Mouse (Mus musculus): Measurements from ENCODE around the gene Ror2. TPM values are rescaled to one million over a fixed set of nuclear protein-coding genes. Genes with fewer than 3 reads are reported as not detected.
A peak's percentile ranks its signal among the peaks of the same experiment; 100 is the strongest.

Ror2 gene
- polyA plus RNA-seq, 1 experiment from 2014 or later, result 23.6 TPM

DNA sequence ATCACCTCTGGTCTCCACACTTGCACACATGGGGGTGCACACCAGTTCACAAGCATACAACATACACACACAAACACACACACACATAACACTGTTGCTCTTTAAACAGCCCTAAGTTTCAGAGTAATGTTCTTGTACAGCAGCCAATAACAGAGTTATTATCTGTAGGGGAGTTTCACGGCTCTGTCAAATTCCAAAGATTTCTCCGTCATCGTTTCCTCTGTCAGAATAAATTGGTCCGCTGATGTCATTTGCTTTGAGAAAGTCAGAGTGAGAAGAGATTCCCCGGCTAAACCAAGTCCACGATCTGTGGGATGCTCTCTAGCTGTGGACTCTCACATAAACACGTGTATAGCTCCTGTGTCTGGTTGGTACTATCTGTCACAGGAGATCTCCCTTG is 59.5 kb downstream of the Ror2 start:
- no peaks in the 10 kb centered on the region for H3K27me3 ChIP-seq (replicated peaks; ENCODE audit: low read depth, poor library complexity, severe bottlenecking)
- DNase-seq (ENCODE audit: low spot score), result no peak
- peaks cover 38% of the 10 kb centered on the region for H3K4me1 ChIP-seq
- no peak overlapping the region for H3K27ac ChIP-seq (replicated peaks)
- no peak overlapping the region for H3K4me3 ChIP-seq
- peaks cover 29% of the 10 kb centered on the region for H3K9me3 ChIP-seq
- 88% methylated on average over 7 of the region's 7 CpGs for WGBS
- peaks cover 36% of the 10 kb centered on the region for H3K36me3 ChIP-seq (replicated peaks)

DNA sequence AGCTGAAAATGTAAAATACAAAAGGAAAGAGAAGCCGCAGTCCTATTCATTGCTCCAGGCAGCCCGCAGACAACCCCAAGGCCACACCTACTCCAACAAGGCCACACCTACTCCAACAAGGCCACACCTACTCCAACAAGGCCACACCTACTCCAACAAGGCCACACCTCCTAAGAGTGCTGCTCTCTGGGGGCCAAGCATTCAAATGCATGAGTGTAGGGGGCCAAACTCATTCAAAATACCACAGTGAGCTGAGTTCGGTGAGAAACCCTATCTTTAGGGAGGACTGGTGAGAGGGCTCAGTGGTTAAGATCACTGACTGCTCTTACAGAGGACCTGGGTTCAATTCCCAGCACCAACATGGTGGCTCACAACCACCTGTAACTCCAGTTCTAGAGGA is 60.0 kb downstream of the Ror2 start:
- 96% methylated on average over 3 of the region's 3 CpGs for WGBS
- no peaks in the 10 kb centered on the region for H3K27me3 ChIP-seq (replicated peaks; ENCODE audit: low read depth, poor library complexity, severe bottlenecking)
- DNase-seq (ENCODE audit: low spot score), result no peak

GRCm38 (mm10) chr13:53221176-53221575 is 64.7 kb downstream of the Ror2 start:
- Histone ChIP-seq H3K4me1 (peaks cover 32% of the 10 kb centered on the region), H3K27me3 (replicated peaks; ENCODE audit: low read depth, poor library complexity, severe bottlenecking) (no peaks in the 10 kb centered on the region), H3K9me3 (peaks cover 24% of the 10 kb centered on the region), H3K4me3 (no peak overlapping the region), H3K36me3 (replicated peaks) (peaks cover 43% of the 10 kb centered on the region), H3K27ac (replicated peaks) (no peak overlapping the region)
- 91% methylated on average over 6 of the region's 6 CpGs for WGBS
- DNase-seq (ENCODE audit: low spot score), result no peak

More for the DNA sequence above, 60.0 kb downstream of the Ror2 start:
- Histone ChIP-seq H3K36me3 (replicated peaks) (peaks cover 36% of the 10 kb centered on the region), H3K4me1 (peaks cover 36% of the 10 kb centered on the region), H3K27ac (replicated peaks) (no peak overlapping the region), H3K9me3 (peaks cover 29% of the 10 kb centered on the region), H3K4me3 (no peak overlapping the region)

DNA sequence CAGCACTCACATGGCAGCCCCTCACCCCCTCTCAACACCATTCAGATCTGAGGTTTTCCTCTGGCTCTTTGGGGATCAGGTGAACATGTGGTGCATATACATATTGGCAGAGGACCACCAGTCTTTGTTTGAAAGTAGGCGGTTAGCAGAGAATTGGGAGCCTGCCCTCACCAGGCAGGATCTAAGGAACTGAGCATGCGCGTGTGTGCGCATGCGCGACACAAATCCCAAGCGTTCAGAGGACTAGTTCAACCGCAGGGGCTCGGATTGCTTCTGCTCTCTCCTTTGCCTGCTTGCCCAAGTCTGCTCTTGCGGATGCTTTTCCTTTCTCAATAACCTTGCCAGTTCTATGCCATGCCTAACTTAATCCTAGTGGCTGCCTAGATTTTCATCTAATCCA is 66.0 kb downstream of the Ror2 start:
- Histone ChIP-seq H3K27ac (replicated peaks) (no peak overlapping the region), H3K4me3 (no peak overlapping the region), H3K9me3 (peaks cover 11% of the 10 kb centered on the region), H3K36me3 (replicated peaks) (peaks cover 31% of the 10 kb centered on the region), H3K27me3 (replicated peaks; ENCODE audit: low read depth, poor library complexity, severe bottlenecking) (no peaks in the 10 kb centered on the region), H3K4me1 (peaks cover 40% of the 10 kb centered on the region)
- no peak for DNase-seq (ENCODE audit: low spot score)
- WGBS, result 94% methylated on average over 10 of the region's 10 CpGs

DNA sequence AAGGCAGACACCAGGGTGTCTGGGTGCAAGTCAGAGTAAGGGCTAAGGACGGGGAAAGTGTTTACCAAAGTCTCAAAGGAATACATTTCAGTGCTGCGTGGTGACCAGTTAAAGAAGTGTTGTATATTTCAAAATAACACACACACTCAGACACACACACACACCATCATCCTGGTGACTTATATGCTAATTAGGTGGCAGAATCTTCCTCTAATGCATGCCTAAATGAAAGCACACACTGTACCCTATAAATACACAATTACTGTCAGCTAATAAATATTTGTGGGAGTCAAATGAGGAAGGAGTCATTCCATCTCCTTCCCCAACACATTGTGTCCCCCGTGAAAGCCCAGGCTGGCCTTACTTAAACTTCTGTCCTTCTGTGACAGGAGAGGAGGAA is 66.5 kb downstream of the Ror2 start:
- 88% methylated on average over 3 of the region's 3 CpGs for WGBS
- peaks cover 26% of the 10 kb centered on the region for H3K36me3 ChIP-seq (replicated peaks)
- no peak for DNase-seq (ENCODE audit: low spot score)
- H3K9me3 ChIP-seq, result peaks cover 6% of the 10 kb centered on the region
- H3K27ac ChIP-seq (replicated peaks), result no peak overlapping the region
- H3K4me3 ChIP-seq, result no peak overlapping the region
- H3K4me1 ChIP-seq, result peaks cover 45% of the 10 kb centered on the region
- H3K27me3 ChIP-seq (replicated peaks; ENCODE audit: low read depth, poor library complexity, severe bottlenecking), result no peaks in the 10 kb centered on the region

DNA sequence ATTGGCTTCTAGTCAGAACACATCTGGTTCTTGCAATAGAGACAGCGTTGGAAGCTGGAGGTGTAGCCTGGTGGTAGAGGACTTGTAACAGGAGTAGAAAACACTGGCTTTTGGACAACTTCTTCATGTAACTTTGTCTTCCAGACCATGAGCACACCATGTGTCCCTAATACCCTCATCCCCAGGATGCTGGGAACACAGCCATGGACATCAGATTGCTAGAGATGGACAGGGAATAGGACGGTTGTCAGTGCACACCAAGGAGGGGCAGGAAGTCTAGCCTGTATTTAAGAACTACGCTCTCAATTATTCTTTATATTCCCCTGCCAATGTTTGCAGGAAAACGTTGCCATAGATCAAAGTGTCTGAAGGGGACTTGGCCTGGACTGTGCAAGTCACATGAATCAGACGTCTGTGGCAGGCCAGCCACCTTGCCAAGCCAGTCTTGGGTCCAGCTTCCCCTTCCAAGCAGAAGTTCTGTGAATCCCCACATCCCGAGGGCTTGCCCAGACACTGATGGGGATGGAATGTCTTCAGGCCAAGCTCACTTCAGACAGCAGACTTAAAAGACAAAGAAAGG is 68.4 kb downstream of the Ror2 start:
- DNase-seq (ENCODE audit: low spot score), result no peak
- no peaks in the 10 kb centered on the region for H3K27me3 ChIP-seq (replicated peaks; ENCODE audit: low read depth, poor library complexity, severe bottlenecking)
- 76% methylated on average over 6 of the region's 6 CpGs for WGBS
- peaks cover 60% of the 10 kb centered on the region for H3K4me1 ChIP-seq
- H3K4me3 ChIP-seq, result no peak overlapping the region
- H3K27ac ChIP-seq (replicated peaks), result no peak overlapping the region
- no peaks in the 10 kb centered on the region for H3K9me3 ChIP-seq
- H3K36me3 ChIP-seq (replicated peaks), result peaks cover 20% of the 10 kb centered on the region; the same call in 1 of the 2 replicates

DNA sequence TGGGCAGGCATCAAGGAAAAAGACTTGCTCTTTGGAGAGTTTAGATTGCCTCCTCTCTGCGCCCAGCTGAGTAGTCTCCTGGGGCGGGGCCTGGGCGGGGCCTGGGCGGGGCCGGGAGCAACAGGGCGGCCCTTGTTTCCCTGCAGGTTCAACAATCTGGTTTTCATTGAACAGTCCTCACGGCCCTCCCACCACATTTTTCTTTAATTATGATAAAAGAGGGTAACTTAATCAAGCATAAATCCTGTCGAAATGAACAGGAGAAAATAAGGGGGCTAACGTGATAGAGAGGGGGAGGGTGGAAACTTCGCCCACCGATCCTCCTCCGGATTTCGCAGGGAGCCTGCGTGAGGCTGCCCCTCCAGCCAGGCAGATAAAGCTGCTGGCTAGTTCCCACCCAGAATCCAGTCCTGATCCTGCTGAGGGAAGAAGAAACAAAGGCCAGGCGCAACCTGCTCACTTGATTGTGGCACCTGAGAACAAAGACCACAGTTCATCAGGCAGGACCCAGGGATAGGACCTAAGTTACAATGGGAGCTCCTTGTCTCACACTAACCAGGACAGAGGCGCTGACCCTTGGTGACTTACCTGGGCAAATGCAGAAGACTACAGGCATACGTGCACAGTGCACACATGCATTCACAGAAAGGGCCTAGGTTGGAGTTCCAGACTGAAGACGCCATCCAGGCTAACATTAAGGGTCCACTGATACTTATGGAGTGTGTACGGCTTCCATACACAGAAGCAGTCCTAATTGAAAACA is 73.8 kb downstream of the Ror2 start:
- no peaks in the 10 kb centered on the region for H3K27me3 ChIP-seq (replicated peaks; ENCODE audit: low read depth, poor library complexity, severe bottlenecking)
- peak overlapping the region; percentile 87 for H3K27ac ChIP-seq (replicated peaks)
- peaks cover 86% of the 10 kb centered on the region for H3K4me1 ChIP-seq
- DNase-seq (ENCODE audit: low spot score), result peak; percentile 91
- H3K36me3 ChIP-seq (replicated peaks), result peaks cover 3% of the 10 kb centered on the region; the same call in 1 of the 2 replicates
- no peaks in the 10 kb centered on the region for H3K9me3 ChIP-seq
- H3K4me3 ChIP-seq, result peak overlapping the region; percentile 48
- WGBS, result 8% methylated on average over 19 of the region's 19 CpGs

DNA sequence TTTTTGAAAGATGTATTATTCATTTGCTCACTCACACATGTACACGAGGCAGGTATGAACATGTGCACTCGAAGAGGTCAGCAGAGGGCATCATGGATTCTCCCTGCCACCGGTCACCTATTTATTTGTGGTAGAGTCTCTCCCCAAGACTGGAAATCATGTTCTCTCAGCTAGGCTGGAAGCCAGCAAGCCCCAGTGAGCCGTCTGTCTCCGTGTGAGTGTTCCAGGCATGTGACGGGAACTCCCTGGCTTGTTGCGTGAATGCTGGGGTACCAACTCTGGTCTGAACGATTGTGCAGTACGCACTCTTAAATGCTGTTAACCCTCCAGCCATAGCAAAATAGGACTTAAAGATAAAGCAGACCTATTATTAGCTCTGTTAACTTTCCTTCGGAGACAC is 77.4 kb downstream of the Ror2 start:
- no peak overlapping the region for H3K4me3 ChIP-seq
- H3K27me3 ChIP-seq (replicated peaks; ENCODE audit: low read depth, poor library complexity, severe bottlenecking), result no peaks in the 10 kb centered on the region
- 0 out of 2 replicates have a peak, but pooled peaks cover 3% of the 10 kb centered on the region for H3K36me3 ChIP-seq (replicated peaks)
- no peaks in the 10 kb centered on the region for H3K9me3 ChIP-seq
- H3K4me1 ChIP-seq, result peaks cover 96% of the 10 kb centered on the region
- 0 out of 2 replicates have a peak overlapping the region, but pooled peaks have one; percentile 51 for H3K27ac ChIP-seq (replicated peaks)
- DNase-seq (ENCODE audit: low spot score), result no peak
- 83% methylated on average over 10 of the region's 10 CpGs for whole genome bisulfite sequencing

DNA sequence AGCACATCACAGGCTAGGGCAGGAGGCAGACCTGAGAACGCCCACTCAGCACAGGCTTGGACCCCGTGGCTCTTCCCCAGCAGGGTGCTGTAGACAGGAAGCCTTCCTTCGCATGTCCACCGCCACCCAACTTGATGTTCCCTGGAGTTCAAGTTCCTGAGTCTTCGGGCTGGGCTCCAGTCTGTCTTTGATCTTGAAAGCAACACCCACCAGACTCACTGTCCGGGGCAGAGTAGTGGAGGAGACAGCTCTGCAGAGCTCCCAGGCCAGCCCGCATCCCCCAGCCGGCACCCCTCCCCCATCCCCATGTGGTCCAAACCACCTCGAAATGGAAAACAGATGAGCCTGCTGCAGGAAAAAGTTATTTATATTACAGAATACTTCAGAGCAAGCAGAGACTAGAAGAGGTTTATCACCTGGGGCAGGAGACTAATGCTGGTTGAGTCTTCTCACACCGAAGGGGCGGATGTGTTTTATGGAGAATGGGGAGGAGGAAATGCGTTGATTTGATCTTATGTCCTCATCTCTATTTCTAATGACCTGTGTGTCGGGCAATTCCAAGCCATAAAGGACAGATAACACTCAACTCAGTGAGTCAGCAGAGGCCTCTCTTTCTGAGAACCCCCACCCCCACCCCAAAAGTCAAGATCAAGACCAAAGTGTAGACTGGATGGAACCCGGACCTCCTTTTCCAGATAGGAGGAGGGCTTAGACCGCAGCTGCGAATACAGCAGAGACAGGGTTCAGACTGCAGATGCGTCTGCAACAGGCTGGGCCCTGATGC is 80.6 kb downstream of the Ror2 start:
- H3K4me1 ChIP-seq, result peaks cover 92% of the 10 kb centered on the region
- H3K9me3 ChIP-seq, result no peaks in the 10 kb centered on the region
- peak overlapping the region; percentile 82 for H3K27ac ChIP-seq (replicated peaks)
- peak overlapping the region; percentile 34 for H3K4me3 ChIP-seq
- H3K36me3 ChIP-seq (replicated peaks), result 0 out of 2 replicates have a peak, but pooled peaks cover 3% of the 10 kb centered on the region
- no peaks in the 10 kb centered on the region for H3K27me3 ChIP-seq (replicated peaks; ENCODE audit: low read depth, poor library complexity, severe bottlenecking)
- peak; percentile 90 for DNase-seq (ENCODE audit: low spot score)
- 28% methylated on average over 17 of the region's 17 CpGs for WGBS

DNA sequence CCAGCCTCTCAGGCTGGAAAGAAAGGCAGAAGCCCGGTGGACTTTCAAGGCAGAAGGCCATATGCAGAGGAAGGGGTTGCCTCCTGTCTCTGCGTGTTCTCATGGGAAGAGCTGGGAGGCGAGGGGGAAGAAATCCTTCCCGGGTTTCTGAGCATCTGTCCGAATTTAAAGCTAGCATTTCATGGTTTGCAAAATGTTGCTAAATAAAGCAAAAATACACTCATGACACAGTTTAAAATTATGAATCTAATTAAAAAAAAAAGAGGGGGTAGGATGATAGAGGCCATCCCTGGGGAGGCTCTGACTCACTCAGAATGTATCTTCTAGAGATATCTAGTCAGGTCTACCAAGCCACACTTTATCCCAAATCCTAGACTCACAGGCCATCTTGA is 83.5 kb downstream of the Ror2 start:
- Histone ChIP-seq H3K9me3 (no peaks in the 10 kb centered on the region), H3K27me3 (replicated peaks; ENCODE audit: low read depth, poor library complexity, severe bottlenecking) (no peaks in the 10 kb centered on the region), H3K4me1 (peaks cover 85% of the 10 kb centered on the region), H3K36me3 (replicated peaks) (0 out of 2 replicates have a peak, but pooled peaks cover 3% of the 10 kb centered on the region), H3K4me3 (no peak overlapping the region), H3K27ac (replicated peaks) (peak overlapping the region; percentile 77)
- no peak for DNase-seq (ENCODE audit: low spot score)
- 58% methylated on average over 5 of the region's 5 CpGs for WGBS

GRCm38 (mm10) chr13:53201628-53202438 is 84.1 kb downstream of the Ror2 start:
- H3K27me3 ChIP-seq (replicated peaks; ENCODE audit: low read depth, poor library complexity, severe bottlenecking), result no peaks in the 10 kb centered on the region
- peak overlapping the region; percentile 77 for H3K27ac ChIP-seq (replicated peaks)
- DNase-seq (ENCODE audit: low spot score), result peak; percentile 63
- 0 out of 2 replicates have a peak, but pooled peaks cover 3% of the 10 kb centered on the region for H3K36me3 ChIP-seq (replicated peaks)
- no peaks in the 10 kb centered on the region for H3K9me3 ChIP-seq
- 9% methylated on average over 18 of the region's 18 CpGs for WGBS
- peaks cover 85% of the 10 kb centered on the region for H3K4me1 ChIP-seq
- peak overlapping the region; percentile 13; the same call in 1 of the 2 replicates for H3K4me3 ChIP-seq

- no peak for DNase-seq (ENCODE audit: low spot score)
- Histone ChIP-seq H3K4me1 (peaks cover 85% of the 10 kb centered on the region), H3K36me3 (replicated peaks) (0 out of 2 replicates have a peak, but pooled peaks cover 3% of the 10 kb centered on the region), H3K27ac (replicated peaks) (no peak overlapping the region), H3K27me3 (replicated peaks; ENCODE audit: low read depth, poor library complexity, severe bottlenecking) (no peaks in the 10 kb centered on the region), H3K4me3 (no peak overlapping the region), H3K9me3 (no peaks in the 10 kb centered on the region)
- 82% methylated on average over 4 of the region's 4 CpGs for WGBS
Measured at GRCm38 (mm10) chr13:53200121-53200520, 85.8 kb downstream of the Ror2 start.

Data from embryonic facial prominence, embryonic 10.5 days (tissue).